Mouse (Mus musculus): ENCODE measurements around the gene Ksr2. TPM values are rescaled to one million over a fixed set of nuclear protein-coding genes. Genes with fewer than 3 reads are reported as not detected.

The Ksr2 gene
- total RNA-seq, 1 experiment from 2014 or later = 0.23 TPM

- ATAC-seq (ENCODE audit: extremely low read depth, insufficient number of reproducible peaks, low FRiP score, poor library complexity, severe bottlenecking) = no peak
Observed at GRCm38 (mm10) chr5:117697589-117697988, 283.8 kb downstream of the Ksr2 start.

- ATAC-seq (ENCODE audit: extremely low read depth, insufficient number of reproducible peaks, low FRiP score, poor library complexity, severe bottlenecking) = no peak
Observed at GRCm38 (mm10) chr5:117704371-117704770, 290.6 kb downstream of the Ksr2 start.

GRCm38 (mm10) chr5:117706633-117707032, 292.8 kb downstream of the Ksr2 start:
- ATAC-seq (ENCODE audit: extremely low read depth, insufficient number of reproducible peaks, low FRiP score, poor library complexity, severe bottlenecking) = no peak

GRCm38 (mm10) chr5:117709306-117709705, 295.5 kb downstream of the Ksr2 start:
- no peak for ATAC-seq (ENCODE audit: extremely low read depth, insufficient number of reproducible peaks, low FRiP score, poor library complexity, severe bottlenecking)

- no peak for ATAC-seq (ENCODE audit: extremely low read depth, insufficient number of reproducible peaks, low FRiP score, poor library complexity, severe bottlenecking)
Observed at GRCm38 (mm10) chr5:117711636-117712035, 297.8 kb downstream of the Ksr2 start.

GRCm38 (mm10) chr5:117712207-117712606, 298.4 kb downstream of the Ksr2 start:
- ATAC-seq (ENCODE audit: extremely low read depth, insufficient number of reproducible peaks, low FRiP score, poor library complexity, severe bottlenecking) = no peak

- no peak for ATAC-seq (ENCODE audit: extremely low read depth, insufficient number of reproducible peaks, low FRiP score, poor library complexity, severe bottlenecking)
Observed at GRCm38 (mm10) chr5:117717120-117717519, 303.3 kb downstream of the Ksr2 start.

GRCm38 (mm10) chr5:117723316-117723715, 309.5 kb downstream of the Ksr2 start:
- no peak for ATAC-seq (ENCODE audit: extremely low read depth, insufficient number of reproducible peaks, low FRiP score, poor library complexity, severe bottlenecking)

- ATAC-seq (ENCODE audit: extremely low read depth, insufficient number of reproducible peaks, low FRiP score, poor library complexity, severe bottlenecking) = no peak
Observed at GRCm38 (mm10) chr5:117726548-117726947, 312.7 kb downstream of the Ksr2 start.

- ATAC-seq (ENCODE audit: extremely low read depth, insufficient number of reproducible peaks, low FRiP score, poor library complexity, severe bottlenecking) = no peak
Observed at GRCm38 (mm10) chr5:117727138-117727537, 313.3 kb downstream of the Ksr2 start.

GRCm38 (mm10) chr5:117731311-117731710, 317.5 kb downstream of the Ksr2 start:
- ATAC-seq (ENCODE audit: extremely low read depth, insufficient number of reproducible peaks, low FRiP score, poor library complexity, severe bottlenecking) = no peak

GRCm38 (mm10) chr5:117744654-117745178, 330.9 kb downstream of the Ksr2 start:
- ATAC-seq (ENCODE audit: extremely low read depth, insufficient number of reproducible peaks, low FRiP score, poor library complexity, severe bottlenecking) = no peak

- no peak for ATAC-seq (ENCODE audit: extremely low read depth, insufficient number of reproducible peaks, low FRiP score, poor library complexity, severe bottlenecking)
Observed at GRCm38 (mm10) chr5:117749353-117749752, 335.6 kb downstream of the Ksr2 start.

- no peak for ATAC-seq (ENCODE audit: extremely low read depth, insufficient number of reproducible peaks, low FRiP score, poor library complexity, severe bottlenecking)
Observed at GRCm38 (mm10) chr5:117757696-117758482, 344.1 kb downstream of the Ksr2 start.

- ATAC-seq (ENCODE audit: extremely low read depth, insufficient number of reproducible peaks, low FRiP score, poor library complexity, severe bottlenecking) = no peak
Observed at GRCm38 (mm10) chr5:117761181-117761832, 347.5 kb downstream of the Ksr2 start.

GRCm38 (mm10) chr5:117764496-117764895, 350.7 kb downstream of the Ksr2 start:
- ATAC-seq (ENCODE audit: extremely low read depth, insufficient number of reproducible peaks, low FRiP score, poor library complexity, severe bottlenecking) = no peak

GRCm38 (mm10) chr5:117779175-117779574, 365.4 kb downstream of the Ksr2 start:
- ATAC-seq (ENCODE audit: extremely low read depth, insufficient number of reproducible peaks, low FRiP score, poor library complexity, severe bottlenecking) = no peak

GRCm38 (mm10) chr5:117780681-117781080, 366.9 kb downstream of the Ksr2 start, which contains the start of gene Nos1:
Gene Nos1 (plus strand): TSS chr5:117781032.
- no peak for ATAC-seq (ENCODE audit: extremely low read depth, insufficient number of reproducible peaks, low FRiP score, poor library complexity, severe bottlenecking)

GRCm38 (mm10) chr5:117781178-117781577, 367.4 kb downstream of the Ksr2 start:
- no peak for ATAC-seq (ENCODE audit: extremely low read depth, insufficient number of reproducible peaks, low FRiP score, poor library complexity, severe bottlenecking)

GRCm38 (mm10) chr5:117790071-117790470, 376.3 kb downstream of the Ksr2 start:
- ATAC-seq (ENCODE audit: extremely low read depth, insufficient number of reproducible peaks, low FRiP score, poor library complexity, severe bottlenecking) = no peak
